Mouse (Mus musculus): ENCODE results near the gene Kcne2. TPM values are rescaled to one million over a fixed set of nuclear protein-coding genes. Genes with fewer than 3 reads are reported as not detected.
A peak's percentile ranks its signal among the peaks of the same experiment; 100 is the strongest.

Kcne2 gene
- total RNA-seq, 2 experiments from 2014 or later, result 0.69 to 1.7 TPM

- DNase-seq (ENCODE audit: low spot score in 2 of 2), result no peak
- intact Hi-C loops (cut with DNase I), result loop anchor here (10.0 kb wide), 1 partner anchor 581 kb away; the partner anchor contains the start of genes Cryzl1 and Itsn1
Measured at GRCm38 (mm10) chr16:92305519-92305918, 13.3 kb downstream of the Kcne2 start.

- intact Hi-C loops (cut with DNase I), result loop anchor here (10.0 kb wide), 1 partner anchor 583 kb away; the partner anchor contains the start of genes Cryzl1 and Itsn1
- no peak for DNase-seq (ENCODE audit: low spot score in 2 of 2)
Measured at GRCm38 (mm10) chr16:92307947-92308346, 15.8 kb downstream of the Kcne2 start.

- intact Hi-C loops (cut with DNase I), result loop anchor here (10.0 kb wide), 1 partner anchor 584 kb away; the partner anchor contains the start of genes Cryzl1 and Itsn1
- no peak for DNase-seq (ENCODE audit: low spot score in 2 of 2)
Measured at GRCm38 (mm10) chr16:92309126-92309525, 16.9 kb downstream of the Kcne2 start.

- intact Hi-C loops (cut with DNase I), result loop anchor here (1.0 to 10.0 kb wide), 2 partner anchors 21 to 1231 kb away; no protein-coding TSS in a partner anchor
- DNase-seq (ENCODE audit: low spot score in 2 of 2), result peak; percentile 35 to 73
Measured at GRCm38 (mm10) chr16:92313953-92314741, 22.0 kb downstream of the Kcne2 start.

- DNase-seq (ENCODE audit: low spot score in 2 of 2), result no peak
- intact Hi-C loops (cut with DNase I), result loop anchor here (5.0 to 10.0 kb wide), 2 partner anchors 141 to 1229 kb away; no protein-coding TSS in a partner anchor
Measured at GRCm38 (mm10) chr16:92316049-92316738, 24.0 kb downstream of the Kcne2 start.

- intact Hi-C loops (cut with DNase I), result loop anchor here (5.0 to 10.0 kb wide), 2 partner anchors 138 to 1225 kb away; no protein-coding TSS in a partner anchor
- DNase-seq (ENCODE audit: low spot score in 2 of 2), result peak; percentile 40 to 90
Measured at GRCm38 (mm10) chr16:92319353-92320109, 27.3 kb downstream of the Kcne2 start.

GRCm38 (mm10) chr16:92320361-92320760 lies 28.2 kb downstream of the Kcne2 start:
- intact Hi-C loops (cut with DNase I), result no loop called here
- DNase-seq (ENCODE audit: low spot score in 2 of 2), result no peak

GRCm38 (mm10) chr16:92321341-92321740 lies 29.2 kb downstream of the Kcne2 start, which contains the start of gene Fam243:
Fam243 (minus strand) TSS chr16:92321441.
- intact Hi-C loops (cut with DNase I), result no loop called here

GRCm38 (mm10) chr16:92324309-92325061 lies 32.3 kb downstream of the Kcne2 start:
- intact Hi-C loops (cut with DNase I), result no loop called here
- DNase-seq (ENCODE audit: low spot score in 2 of 2), result no peak

More at GRCm38 (mm10) chr16:92321341-92321740, 29.2 kb downstream of the Kcne2 start, which contains the start of gene Fam243:
- no peak for DNase-seq (ENCODE audit: low spot score in 2 of 2)

GRCm38 (mm10) chr16:92325062-92325406 lies 32.8 kb downstream of the Kcne2 start:
- intact Hi-C loops (cut with DNase I), result no loop called here
- DNase-seq (ENCODE audit: low spot score in 2 of 2), result no peak

- peak in 1 of 2 experiments; percentile 60 for DNase-seq (ENCODE audit: low spot score in 2 of 2)
- intact Hi-C loops (cut with DNase I), result no loop called here
Measured at GRCm38 (mm10) chr16:92327911-92328310, 35.7 kb downstream of the Kcne2 start.

GRCm38 (mm10) chr16:92330966-92331365 lies 38.8 kb downstream of the Kcne2 start:
- intact Hi-C loops (cut with DNase I), result no loop called here
- DNase-seq (ENCODE audit: low spot score in 2 of 2), result no peak

GRCm38 (mm10) chr16:92334600-92334999 lies 42.4 kb downstream of the Kcne2 start:
- no peak for DNase-seq (ENCODE audit: low spot score in 2 of 2)
- intact Hi-C loops (cut with DNase I), result no loop called here

- intact Hi-C loops (cut with DNase I), result no loop called here
Measured at GRCm38 (mm10) chr16:92336280-92336679, 44.1 kb downstream of the Kcne2 start.

GRCm38 (mm10) chr16:92340612-92341511 lies 48.7 kb downstream of the Kcne2 start:
- intact Hi-C loops (cut with DNase I), result loop anchor here (1.0 to 5.0 kb wide), 2 partner anchors 116 to 136 kb away; no protein-coding TSS in a partner anchor
- DNase-seq (ENCODE audit: low spot score in 2 of 2), result peak; percentile 61 to 79

More at GRCm38 (mm10) chr16:92336280-92336679, 44.1 kb downstream of the Kcne2 start:
- DNase-seq (ENCODE audit: low spot score in 2 of 2), result peak; percentile 66 to 83

GRCm38 (mm10) chr16:92345177-92345576 lies 53.0 kb downstream of the Kcne2 start:
- intact Hi-C loops (cut with DNase I), result no loop called here
- no peak for DNase-seq (ENCODE audit: low spot score in 2 of 2)

- no peak for DNase-seq (ENCODE audit: low spot score in 2 of 2)
- intact Hi-C loops (cut with DNase I), result no loop called here
Measured at GRCm38 (mm10) chr16:92346297-92346916, 54.2 kb downstream of the Kcne2 start.
